Mouse (Mus musculus): ENCODE data around the gene Vps29.

GRCm38 (mm10) chr5:122403362-122403761 lies 49.2 kb downstream of the Vps29 start:
- TF ChIP-seq POLR2A (IDR thresholded peaks at IDR 0.05; ENCODE audit: borderline replicate concordance, low read depth, low read length), result no peak
- TF ChIP-seq CTCF (IDR thresholded peaks at IDR 0.05; ENCODE audit: low read depth, low read length), result no peak
